Mouse (Mus musculus) embryonic facial prominence, embryonic 12.5 days (tissue): Measurements from ENCODE around the gene Rbbp9. TPM values are rescaled to one million over a fixed set of nuclear protein-coding genes. Genes with fewer than 3 reads are reported as not detected.

Experiments used
- polyA plus RNA-seq: library from polyadenylated mRNA; unstranded; fragments of >200 nt; fragmentation: Nextera tagmentation; extraction: Ambion mirVana; gene quantifications from 2 replicates; pipeline ENCODE4 v1.2.1, GENCODE M21; 2016

Rbbp9 gene
- polyA plus RNA-seq, 1 experiment from 2014 or later: 65.0 TPM

Other genes with a start within 250 kb of the Rbbp9 start
- 1.1 and 1.6 TPM in 2 replicates for gene Ovol2, start 218.7 kb downstream of the Rbbp9 start, polyA plus RNA-seq
- 51.3 and 53.3 TPM in 2 replicates for gene Kat14, start 181.9 kb downstream of the Rbbp9 start, polyA plus RNA-seq
- not detected in 2 replicates for gene Pet117, start 181.9 kb downstream of the Rbbp9 start, polyA plus RNA-seq
- 2.0 and 3.0 TPM in 2 replicates for gene Dzank1, start 23.5 kb downstream of the Rbbp9 start, polyA plus RNA-seq
- gene Polr3f, start 23.2 kb downstream of the Rbbp9 start, polyA plus RNA-seq: 34.8 and 34.9 TPM in 2 replicates
- gene Sec23b, start 5.4 kb upstream of the Rbbp9 start, polyA plus RNA-seq: 94.8 and 99.6 TPM in 2 replicates
- 36.8 and 40.5 TPM in 2 replicates for gene Smim26, start 43.2 kb upstream of the Rbbp9 start, polyA plus RNA-seq
- 36.6 and 41.1 TPM in 2 replicates for gene Dtd1, start 49.0 kb upstream of the Rbbp9 start, polyA plus RNA-seq